Mouse (Mus musculus) lung, postnatal 10 days (tissue): ENCODE measurements around the gene Ggn.
"Not testable (repeated sequence)": the region's sequence is repeated elsewhere in the genome, so short reads cannot be mapped to it uniquely, and the experiment has no call there.

Experiments
- DNase-seq: peaks from one replicate; pipeline ENCODE4 v3.0.0; 2021

Ggn gene

DNA sequence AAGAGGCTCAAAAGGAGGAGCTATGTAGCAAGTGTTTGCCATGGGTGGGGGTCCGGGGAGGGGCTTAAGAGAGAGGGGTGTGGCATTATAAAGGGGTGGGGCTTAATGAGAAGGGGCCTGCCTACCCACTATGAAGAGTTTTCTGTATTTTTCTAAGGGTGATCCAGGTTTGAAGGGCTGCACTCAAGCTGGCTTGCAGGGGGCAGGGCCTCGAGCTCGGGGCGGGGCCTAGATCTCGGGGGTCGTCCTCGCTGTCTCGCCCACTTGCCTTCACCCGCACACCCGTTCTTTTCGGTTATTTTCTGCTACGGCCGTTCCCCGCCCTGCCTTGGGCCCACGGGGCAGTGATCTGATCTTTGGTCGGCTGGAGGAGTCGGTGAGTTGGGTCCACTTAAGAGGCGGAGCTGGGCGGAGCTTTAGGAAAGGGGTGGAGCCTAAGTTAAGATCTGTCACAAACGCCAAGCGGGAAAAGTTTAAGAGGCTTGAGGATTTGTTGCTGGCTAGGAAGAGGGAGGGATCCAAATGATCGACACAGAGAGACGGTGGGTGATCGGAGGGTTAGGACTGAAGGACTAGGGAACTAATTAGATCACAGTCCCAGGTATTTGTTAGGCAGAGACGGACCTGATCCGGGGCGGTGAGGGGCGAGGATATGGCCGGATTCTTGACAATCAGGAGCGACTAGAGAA lies at the start of gene Ggn, which contains the start of gene Spred3:
Gene Ggn (plus strand): TSS at position 145 of the 689 bp plus-strand sequence.
Gene Spred3 (minus strand): TSS at position 346 of the 689 bp plus-strand sequence.
- peak; percentile 93 for DNase-seq

- DNase-seq = no peak
Measured at GRCm38 (mm10) chr7:29122821-29123220, 47.2 kb upstream of the Ggn start.

DNA sequence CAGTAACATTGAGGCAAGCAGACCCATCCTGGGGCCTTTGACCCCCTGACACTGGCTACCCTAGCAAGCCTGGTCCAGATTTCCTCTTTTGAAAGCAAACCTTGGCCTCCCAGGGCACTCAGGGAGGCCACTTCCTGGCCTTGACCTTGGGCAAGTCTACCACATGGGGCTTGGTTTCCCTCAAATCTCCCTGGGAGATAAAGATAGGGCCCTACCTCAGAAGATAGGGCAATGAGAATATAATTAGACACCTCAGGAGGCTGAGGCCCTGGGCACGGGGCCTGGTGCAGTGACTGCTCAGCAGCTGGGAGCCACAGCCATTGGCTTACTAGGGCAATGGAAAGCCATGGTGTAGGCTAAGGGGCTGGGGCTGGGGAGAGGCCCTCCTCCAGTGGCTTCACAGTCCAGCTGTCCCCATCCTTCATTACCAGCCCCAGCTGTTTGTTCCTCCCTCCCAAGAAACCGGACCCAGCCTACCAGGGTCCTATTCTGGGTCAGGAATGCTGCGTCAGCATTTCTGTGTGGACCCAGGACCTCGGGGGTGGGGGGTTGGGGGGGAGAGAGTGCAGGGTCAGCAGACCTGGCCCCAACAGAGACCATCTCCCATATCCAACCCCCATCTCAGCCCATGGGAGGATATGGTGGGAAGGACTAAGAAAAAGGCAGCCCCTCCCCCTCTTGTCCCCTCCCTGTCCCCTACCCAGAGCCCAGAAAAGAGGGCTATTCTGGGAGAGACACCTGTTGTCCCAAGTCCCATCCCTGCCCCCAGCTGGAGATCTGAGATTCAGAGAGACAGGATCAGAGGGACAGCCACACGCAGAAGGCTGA lies 46.3 kb upstream of the Ggn start:
- no peak for DNase-seq

- DNase-seq = peak; percentile 82
Measured at GRCm38 (mm10) chr7:29124970-29125369, 45.0 kb upstream of the Ggn start, which contains the start of gene Ryr1. Ryr1 (minus strand) TSS chr7:29125179.

DNA sequence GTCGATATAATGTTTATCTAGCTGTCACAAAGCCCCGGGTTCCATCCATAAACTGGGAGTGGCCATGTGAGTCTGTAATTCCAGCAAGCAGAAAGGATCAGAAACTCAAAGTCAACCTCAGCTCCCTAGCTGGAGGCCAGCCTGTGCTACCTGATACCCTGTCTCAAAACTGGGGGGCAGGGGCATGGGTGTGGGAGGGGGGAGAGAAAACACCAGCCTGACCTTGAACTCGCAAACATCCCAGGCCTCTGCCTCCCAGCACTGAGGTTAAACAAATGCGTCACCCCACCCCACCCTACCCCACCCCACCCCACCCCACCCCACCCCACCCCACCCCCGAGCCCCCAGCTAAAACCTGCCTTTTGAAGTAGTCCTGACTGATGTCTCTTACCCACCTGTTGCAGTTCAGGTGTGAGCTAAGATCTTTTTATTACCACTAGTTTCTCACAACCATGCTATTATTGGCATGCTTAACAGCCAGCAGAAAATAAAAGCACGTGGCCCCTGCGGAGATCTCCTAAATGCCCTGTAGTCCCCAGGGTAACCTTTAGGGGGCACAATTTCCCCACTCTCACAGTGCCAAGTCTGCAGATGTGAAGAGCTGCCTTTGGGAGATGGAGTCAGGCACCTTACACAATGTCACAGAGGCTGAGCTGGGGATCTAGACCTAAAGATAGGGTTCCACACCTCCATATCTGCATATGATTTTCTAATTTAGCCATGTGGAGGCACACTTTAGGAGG lies 43.7 kb upstream of the Ggn start:
- DNase-seq = peak; percentile 78

- no peak for DNase-seq
Measured at GRCm38 (mm10) chr7:29128725-29129124, 41.3 kb upstream of the Ggn start.

- DNase-seq = no peak
Measured at GRCm38 (mm10) chr7:29134230-29134629, 35.8 kb upstream of the Ggn start.

DNA sequence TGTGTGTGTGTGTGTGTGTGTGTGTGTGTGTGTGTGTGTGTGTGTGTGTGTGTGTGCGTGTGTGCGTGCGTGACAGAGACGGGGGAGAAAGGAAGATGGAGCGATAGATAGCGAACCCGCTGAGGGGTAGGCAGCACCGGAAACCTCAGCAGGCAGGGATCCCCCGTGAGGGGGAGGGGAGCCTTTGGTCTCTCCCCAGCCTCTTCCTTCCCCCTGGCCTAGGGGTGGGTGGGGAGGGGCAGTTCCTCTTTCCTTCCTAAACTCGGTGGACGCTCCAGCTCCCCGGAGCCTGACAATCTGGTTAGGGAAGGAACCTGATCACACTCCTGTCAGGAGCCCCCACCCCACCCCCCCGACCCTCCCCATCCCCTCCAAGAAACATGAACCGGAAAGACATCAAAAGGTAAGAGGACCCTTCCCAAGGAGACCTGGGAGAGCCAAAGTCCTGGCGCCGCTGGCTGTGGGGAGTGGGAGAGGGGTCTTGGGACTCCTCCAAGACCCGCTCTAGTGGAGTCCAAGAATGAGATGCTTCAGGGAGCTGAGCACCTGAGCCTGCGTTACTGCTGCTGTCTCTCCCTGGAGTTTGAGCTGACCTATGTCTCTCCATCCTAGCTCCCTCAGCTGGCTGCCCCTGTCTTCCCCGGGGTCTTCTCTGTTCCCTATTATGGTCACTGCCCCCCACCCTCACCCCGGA lies 35.2 kb upstream of the Ggn start, which contains the start of gene Rasgrp4:
Gene Rasgrp4 (plus strand): TSS at position 159 of the 694 bp plus-strand sequence.
- DNase-seq = peak; percentile 50

- DNase-seq = no peak
Measured at GRCm38 (mm10) chr7:29137429-29137828, 32.6 kb upstream of the Ggn start.

DNA sequence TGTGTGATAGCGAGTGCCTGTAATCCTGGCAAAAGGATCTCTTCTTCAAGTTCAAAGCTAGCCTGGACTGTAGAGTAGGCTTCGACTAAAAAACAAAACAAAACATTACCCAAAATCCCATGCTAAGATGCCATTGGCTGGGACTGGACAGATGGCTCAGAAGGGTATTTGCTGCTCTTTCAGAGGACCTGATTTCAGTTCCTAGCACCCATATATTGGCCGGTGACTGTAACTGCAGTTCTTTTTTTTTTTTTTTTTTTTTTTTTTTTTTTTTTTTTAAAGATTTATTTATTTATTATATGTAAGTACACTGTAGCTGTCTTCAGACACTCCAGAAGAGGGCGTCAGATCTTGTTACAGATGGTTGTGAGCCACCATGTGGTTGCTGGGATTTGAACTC lies 30.8 kb upstream of the Ggn start:
- not testable (repeated sequence) for DNase-seq

DNA sequence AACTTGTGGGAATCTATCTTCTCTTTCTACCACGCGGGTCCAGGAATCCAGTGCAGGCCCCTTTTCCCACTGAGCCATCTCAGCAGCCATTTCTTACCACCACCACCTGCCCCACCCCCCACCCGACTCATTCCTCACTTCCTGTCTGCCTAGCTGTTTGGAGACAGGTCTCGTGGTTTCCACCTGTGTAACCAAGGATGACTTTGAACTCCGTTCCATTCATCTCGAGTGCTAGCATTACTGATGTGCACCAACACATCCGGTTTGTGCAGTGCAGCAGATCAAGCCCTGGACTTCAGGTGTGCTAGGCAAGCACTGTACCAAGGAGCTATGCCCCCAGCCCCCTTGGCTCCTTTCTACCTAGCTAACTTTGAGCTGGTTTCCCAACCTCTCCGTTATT lies 28.6 kb upstream of the Ggn start:
- DNase-seq = no peak

- DNase-seq = no peak
Measured at GRCm38 (mm10) chr7:29144006-29144405, 26.0 kb upstream of the Ggn start.

DNA sequence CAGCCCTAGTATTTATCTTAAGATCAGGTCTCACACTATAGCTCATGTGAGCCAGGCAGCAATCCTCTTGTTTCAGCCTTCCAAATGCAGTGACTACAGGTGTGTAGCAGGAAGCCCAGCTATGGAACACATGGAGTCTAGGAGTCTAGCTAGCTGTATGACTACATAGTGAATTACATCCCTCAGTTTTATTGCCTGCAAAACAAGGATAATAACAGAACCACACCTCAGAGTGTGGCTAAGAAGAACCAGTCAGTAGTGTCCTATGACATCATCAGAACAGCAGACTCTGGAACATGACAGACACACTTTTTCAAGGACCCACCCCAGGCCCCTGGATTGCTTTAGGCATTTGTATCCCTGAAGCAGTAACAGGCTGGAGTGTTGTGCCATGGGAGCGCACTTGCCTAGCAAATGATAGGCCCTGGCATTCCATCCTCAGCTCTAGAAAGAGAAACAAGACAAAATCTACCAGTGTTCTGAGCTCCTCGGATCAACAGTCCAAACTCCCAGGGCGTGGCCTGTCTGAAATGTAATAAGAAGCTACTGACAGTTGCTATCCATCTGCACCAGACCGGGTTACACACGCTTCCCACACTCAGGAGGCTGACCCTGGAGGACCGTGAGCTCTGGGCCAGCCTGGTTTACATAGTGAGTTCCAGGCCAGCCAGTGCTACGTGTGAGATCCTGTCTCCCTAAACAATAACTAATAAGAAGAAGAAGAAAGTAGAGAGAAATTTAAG lies 23.2 kb upstream of the Ggn start:
- no peak for DNase-seq

- no peak for DNase-seq
Measured at GRCm38 (mm10) chr7:29148771-29149170, 21.2 kb upstream of the Ggn start.

DNA sequence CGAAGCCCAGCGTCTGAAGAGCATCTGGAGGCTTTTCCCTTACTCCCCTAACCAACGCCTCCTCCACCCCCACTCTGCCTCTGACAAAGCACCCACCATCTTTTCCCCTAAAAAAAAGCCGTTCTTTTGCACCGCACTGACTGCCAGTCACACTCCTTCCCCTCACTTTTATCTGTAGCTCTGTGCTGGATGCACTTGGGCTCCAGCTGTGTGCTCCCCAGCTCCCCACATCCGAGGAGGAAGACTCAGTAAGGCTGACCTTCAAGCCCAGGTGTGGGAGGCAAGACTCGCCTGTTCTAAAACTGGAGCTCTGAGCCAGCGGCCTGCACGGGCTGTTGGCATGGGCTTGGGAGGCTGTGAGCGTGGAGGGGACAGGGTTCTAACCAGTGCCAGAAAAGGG lies 18.5 kb upstream of the Ggn start:
- DNase-seq = no peak

DNA sequence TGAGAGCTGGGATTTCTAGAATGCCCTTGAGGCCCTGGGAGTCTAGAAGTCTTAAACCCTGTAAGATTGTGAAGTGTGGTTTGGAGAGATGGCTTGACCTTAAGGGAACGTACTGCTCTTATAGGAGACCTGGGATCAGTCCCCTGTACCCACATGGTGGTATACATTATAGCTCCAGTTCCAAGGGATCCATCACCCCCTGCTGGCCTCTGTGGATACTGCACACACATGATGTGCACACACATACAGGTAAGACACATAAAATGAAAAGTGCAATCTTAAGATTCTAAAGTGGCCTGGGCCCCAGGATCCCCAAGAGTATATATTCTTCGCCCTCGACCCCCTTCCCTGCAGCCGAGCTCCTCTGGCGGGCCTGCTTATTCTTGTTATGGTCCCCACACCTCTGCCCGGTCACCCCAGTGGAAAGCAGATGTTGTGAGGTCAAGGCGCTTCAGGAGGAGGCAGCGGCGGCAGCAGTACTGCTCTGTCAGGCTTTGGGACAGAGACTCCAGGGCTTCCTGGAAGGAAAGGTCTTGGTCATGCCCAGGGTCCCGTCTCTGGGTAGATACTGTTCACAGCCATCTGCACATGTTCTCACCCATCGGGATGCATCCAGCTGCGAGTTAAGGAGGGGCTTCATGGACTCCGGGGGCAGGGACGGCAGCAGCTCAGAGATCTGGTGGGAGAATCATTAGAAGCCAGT lies 15.8 kb upstream of the Ggn start:
- no peak for DNase-seq

DNA sequence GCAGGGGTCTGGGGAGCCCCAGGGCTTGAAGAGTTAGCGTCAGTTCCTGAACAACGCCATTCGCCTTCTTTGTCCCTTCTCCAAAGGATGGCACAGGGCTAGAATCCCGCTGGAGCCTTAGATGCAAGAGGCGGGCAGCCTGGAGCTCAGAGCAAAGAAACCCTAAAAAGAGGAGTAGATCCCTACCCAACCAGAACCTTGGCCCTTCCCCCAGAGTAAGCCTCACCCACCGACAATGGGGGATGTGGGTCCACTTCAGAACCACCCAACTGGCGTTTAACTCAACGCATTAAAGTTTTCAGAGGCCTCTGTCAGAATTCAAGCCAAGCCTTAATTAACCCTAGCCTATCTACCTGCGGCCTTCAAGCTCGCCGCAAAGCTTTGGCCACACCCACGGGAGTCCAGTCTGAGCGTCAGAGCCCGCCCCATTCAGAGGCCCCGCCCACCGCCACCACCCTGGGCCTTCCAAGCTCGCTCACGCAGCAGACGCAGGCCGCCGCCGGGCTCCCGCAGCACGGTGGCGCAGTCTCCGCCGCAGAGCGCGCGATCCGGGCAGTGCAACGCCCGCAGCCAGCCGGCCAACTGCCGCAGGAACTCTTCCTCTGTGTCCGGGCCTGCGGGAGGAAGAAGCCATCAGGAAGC lies 14.7 kb upstream of the Ggn start:
- DNase-seq = peak; percentile 94

- DNase-seq = peak; percentile 93
Measured at GRCm38 (mm10) chr7:29155838-29156782, 13.9 kb upstream of the Ggn start, which contains the start of gene Fam98c. Fam98c (minus strand) TSS chr7:29156234.

DNA sequence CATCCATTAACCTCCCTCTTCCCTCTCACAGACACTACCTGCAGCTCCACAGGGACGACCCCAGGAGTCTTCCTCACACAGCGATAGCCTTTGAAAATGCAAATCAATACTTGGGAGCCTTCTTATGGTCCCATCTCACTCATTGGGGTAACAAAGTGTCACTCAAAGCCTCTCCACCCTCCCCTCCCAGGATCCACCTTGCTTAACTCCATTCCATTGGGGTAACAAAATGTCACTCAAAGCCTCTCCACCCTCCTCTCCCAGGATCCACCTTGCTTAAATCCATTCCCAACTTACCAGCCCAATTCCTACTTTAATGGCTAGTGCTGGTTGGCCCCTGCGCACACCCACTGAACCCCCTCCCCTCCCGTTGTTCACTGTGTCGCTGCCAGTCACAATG lies 11.7 kb upstream of the Ggn start:
- no peak for DNase-seq
